Mouse (Mus musculus) left cerebral cortex, postnatal 4 days (tissue): ENCODE measurements around the gene Vmn1r7. TPM values are rescaled to one million over a fixed set of nuclear protein-coding genes. Genes with fewer than 3 reads are reported as not detected.
A peak's percentile ranks its signal among the peaks of the same experiment; 100 is the strongest.
"Not testable (repeated sequence)": the region's sequence is repeated elsewhere in the genome, so short reads cannot be mapped to it uniquely, and the experiment has no call there.

ENCODE experiments used
- DNase-seq: peaks from one replicate; pipeline ENCODE4 v3.0.0-alpha.2; 2022
- intact Hi-C: fragments of 180-260 bp; cut with DNase I; formaldehyde crosslinking; loops from one replicate; pipeline ENCODE4 v1.15.1; 2025
- total RNA-seq, 2 experiments: library from RNA; stranded (reverse); gene quantifications; 2 replicates each; pipeline ENCODE4 v1.2.3; 2021

Vmn1r7 gene
- not detected for total RNA-seq

DNA sequence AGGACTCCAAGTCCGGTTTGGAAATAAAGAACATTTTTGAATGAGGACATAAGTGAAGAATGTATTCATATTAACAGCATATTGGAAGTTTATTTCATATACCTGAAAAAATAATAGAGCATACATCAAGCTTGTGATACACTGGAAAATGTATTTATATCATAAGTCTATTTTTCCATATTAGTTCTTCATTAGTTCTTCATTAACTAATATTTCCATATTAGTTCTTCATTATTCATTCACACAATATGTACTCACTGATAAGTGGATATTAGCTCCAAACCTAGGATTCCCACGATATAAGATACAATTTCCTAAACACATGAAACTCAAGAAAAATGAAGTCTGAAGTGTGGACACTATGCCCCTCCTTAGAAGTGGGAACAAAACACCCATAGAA, at the start of gene Vmn1r7:
Gene Vmn1r7, minus strand, starts transcription at position 101 of the 400 bp plus-strand sequence.
- DNase-seq, intact Hi-C loops: not testable (repeated sequence)

DNA sequence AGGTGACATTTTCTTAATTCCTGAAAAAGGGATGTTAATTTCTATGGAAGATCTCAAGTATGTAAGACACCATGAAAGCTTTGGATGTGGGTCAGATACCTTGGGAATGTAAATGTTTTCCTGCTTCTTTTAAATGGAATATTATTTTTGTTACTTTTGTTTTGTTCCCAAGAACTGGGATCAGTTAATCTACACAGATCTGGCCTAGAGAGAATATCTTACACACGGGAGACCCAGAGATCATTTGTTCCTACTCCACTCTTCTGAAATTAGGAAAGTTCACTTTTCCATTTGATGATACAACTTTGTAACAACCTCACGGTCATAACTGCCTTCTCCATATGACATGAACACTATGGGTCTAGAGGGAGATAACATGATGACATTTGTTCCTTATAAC, 41.4 kb upstream of the Vmn1r7 start, which contains the start of gene Vmn1r9:
Gene Vmn1r9, plus strand, starts transcription at position 301 of the 400 bp plus-strand sequence.
- intact Hi-C loops: no loop called here
- no peak for DNase-seq

DNA sequence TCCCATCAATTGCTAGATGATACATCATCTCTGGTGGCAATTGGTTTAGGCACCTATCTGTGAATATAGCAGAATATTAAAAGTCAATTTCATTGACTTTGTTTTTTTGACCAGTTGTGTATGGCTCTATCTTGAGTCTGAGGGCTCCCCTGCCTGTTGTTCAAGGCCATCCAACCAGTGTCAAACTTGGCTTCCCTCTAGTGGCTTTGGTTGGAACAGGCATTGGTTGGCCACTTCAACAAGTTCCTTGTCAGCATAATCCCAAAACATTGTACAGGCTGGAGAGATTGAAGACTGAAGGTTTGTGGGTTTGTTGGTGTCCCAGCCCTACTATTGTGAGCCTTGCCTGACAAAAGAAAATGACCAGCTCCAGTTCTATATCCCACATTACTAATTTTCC, 38.6 kb upstream of the Vmn1r7 start:
- intact Hi-C loops: no loop called here
- DNase-seq: peak; percentile 5

DNA sequence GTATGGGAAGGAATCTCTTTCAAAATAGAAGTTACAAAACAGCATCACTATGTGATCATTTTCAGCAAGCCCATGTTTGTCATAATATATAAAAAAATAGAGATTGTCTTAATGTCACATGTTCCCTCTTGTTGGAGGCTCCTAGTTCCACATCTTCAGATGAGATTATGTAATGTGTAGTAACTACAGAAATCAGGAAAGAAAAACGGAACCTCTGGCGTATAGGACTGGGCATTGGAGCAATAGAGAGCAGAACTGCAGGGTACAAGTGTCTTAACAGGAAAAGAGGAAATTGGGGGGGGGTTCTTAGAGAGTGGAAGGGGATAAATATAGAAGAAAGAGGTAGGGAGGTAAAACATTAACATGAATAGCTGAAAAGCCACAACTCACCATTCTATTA, 9.6 kb upstream of the Vmn1r7 start:
- DNase-seq: no peak
- intact Hi-C loops: no loop called here

DNA sequence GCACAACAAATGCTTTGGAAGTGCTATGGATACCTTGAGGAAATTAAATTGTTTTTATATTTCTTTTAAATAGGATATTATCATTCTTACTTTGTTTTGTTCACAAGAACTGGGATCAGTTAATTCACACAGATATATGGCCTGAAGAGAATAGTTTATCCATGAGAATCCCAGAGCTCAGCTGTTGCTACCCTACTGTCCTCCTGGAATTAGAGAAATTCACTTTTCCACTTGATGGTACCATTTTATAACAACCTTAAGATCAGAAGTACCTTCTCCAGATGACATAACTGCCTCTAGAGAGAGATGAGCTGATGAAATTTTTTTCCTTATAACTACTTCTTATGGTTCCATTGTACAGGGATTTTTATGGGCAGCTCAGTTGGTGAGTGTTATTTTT, 6.9 kb upstream of the Vmn1r7 start, which contains the start of gene Vmn1r8:
Gene Vmn1r8, plus strand, starts transcription at position 301 of the 400 bp plus-strand sequence.
- intact Hi-C loops: no loop called here
- no peak for DNase-seq

DNA sequence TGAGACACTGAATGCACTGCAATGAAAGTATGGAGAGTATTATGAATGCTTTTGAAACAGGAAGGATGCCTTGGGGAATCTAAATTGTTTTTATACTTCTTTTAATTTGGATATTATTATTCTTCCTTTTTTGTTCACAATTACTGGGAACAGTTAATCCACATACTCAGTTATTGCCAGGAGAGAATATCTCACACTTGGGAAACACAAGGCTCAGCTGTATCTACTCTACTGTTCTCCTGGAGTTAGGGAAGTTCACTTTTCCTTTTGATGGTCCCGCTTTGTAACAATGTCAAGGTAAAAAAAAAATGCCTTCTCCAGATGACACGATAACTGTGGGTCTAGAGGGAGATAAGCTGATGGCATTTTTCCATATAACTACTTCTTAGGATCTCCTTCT, 28.2 kb downstream of the Vmn1r7 start, which contains the start of gene Vmn1r6:
Gene Vmn1r6, plus strand, starts transcription at position 301 of the 400 bp plus-strand sequence.
- intact Hi-C loops: no loop called here
- no peak for DNase-seq

Other genes starting within 250 kb of the Vmn1r7 start
- 10 to 100 TPM; 46.5 to 51.0 TPM for gene Kbtbd2, start 227.5 kb downstream of the Vmn1r7 start, total RNA-seq
- 10 to 100 TPM; 33.7 to 34.0 TPM for gene Fkbp9, start 193.3 kb downstream of the Vmn1r7 start, total RNA-seq
- 10 to 100 TPM; 75.5 to 86.2 TPM for gene Nt5c3, start 101.4 kb downstream of the Vmn1r7 start, total RNA-seq
- gene Vmn1r4, start 101.3 kb downstream of the Vmn1r7 start, total RNA-seq: under 1 TPM; 0.30 to 0.72 TPM
- not detected for gene Vmn1r5, start 55.1 kb downstream of the Vmn1r7 start, total RNA-seq
- not detected for gene Vmn1r6, start 28.1 kb downstream of the Vmn1r7 start, total RNA-seq
- not detected for gene Vmn1r8, start 7.0 kb upstream of the Vmn1r7 start, total RNA-seq
- not detected for gene Vmn1r9, start 41.5 kb upstream of the Vmn1r7 start, total RNA-seq
- not detected for gene Vmn1r10, start 84.1 kb upstream of the Vmn1r7 start, total RNA-seq
- gene Vmn1r11, start 108.1 kb upstream of the Vmn1r7 start, total RNA-seq: not detected
- gene Vmn1r12, start 131.6 kb upstream of the Vmn1r7 start, total RNA-seq: under 1 TPM in 1 of 2 experiments, not detected in 1; 0.06 TPM
- gene Vmn1r13, start 178.0 kb upstream of the Vmn1r7 start, total RNA-seq: not detected
- not detected for gene Vmn1r14, start 206.4 kb upstream of the Vmn1r7 start, total RNA-seq
- not detected for gene Vmn1r15, start 232.6 kb upstream of the Vmn1r7 start, total RNA-seq